Mouse (Mus musculus) heart, postnatal 10 days (tissue): Measurements from ENCODE around the gene Igll1. TPM values are rescaled to one million over a fixed set of nuclear protein-coding genes. Genes with fewer than 3 reads are reported as not detected.
A peak's percentile ranks its signal among the peaks of the same experiment; 100 is the strongest.
"Not testable (repeated sequence)": the region's sequence is repeated elsewhere in the genome, so short reads cannot be mapped to it uniquely, and the experiment has no call there.

ENCODE experiments used
- DNase-seq, 2 experiments: peaks; one replicate each; pipeline ENCODE4 v3.0.0; 2021
- intact Hi-C: fragments of 180-260 bp; cut with DNase I; formaldehyde crosslinking; loops from one replicate; pipeline ENCODE4 v1.15.1; 2025
- total RNA-seq, 2 experiments: library from RNA; stranded (reverse); gene quantifications; 2 replicates each; pipeline ENCODE4 v1.2.3; 2021

Gene Igll1
- total RNA-seq, 2 experiments from 2014 or later = not detected

DNA sequence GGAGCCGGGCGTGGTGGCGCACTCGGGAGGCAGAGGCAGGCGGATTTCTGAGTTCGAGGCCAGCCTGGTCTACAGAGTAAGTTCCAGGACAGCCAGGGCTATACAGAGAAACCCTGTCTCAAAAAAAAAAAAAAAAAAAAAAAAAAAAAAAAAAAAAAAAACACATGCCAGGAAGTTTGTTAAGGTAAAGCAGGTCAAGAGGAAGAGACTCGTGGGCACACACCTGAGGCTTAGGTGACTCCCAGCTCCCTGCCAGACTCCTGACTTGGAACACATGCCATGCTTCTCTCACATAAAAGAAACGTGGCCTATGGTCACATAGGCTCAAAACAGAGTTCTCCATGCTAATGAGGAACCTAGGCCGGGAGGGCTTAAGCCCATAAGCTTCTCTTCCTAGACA is 7.7 kb downstream of the Igll1 start:
- DNase-seq, intact Hi-C loops: not testable (repeated sequence)

DNA sequence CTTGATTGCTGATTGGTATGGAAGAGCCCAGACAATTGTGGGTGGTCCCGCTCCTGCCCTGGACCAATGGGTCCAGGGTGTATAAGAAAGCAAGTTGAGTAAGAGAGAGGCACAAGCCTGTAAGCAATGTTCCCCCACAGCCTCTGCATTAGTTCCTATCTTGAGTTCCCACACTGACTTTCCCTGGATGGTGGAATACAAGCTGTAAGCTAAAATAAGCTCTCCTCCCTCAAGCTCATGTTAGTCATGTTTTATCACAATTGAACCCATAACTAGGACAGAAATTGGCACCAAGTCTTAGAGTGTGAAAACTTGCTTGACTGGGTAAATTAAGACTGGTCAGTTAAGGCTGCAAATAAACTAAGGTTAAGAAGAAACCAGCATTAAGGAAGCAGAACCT is 8.2 kb downstream of the Igll1 start:
- intact Hi-C loops = loop anchor here (1.0 kb wide), 1 partner anchor 57 kb away; no protein-coding TSS in a partner anchor
- DNase-seq = no peak

DNA sequence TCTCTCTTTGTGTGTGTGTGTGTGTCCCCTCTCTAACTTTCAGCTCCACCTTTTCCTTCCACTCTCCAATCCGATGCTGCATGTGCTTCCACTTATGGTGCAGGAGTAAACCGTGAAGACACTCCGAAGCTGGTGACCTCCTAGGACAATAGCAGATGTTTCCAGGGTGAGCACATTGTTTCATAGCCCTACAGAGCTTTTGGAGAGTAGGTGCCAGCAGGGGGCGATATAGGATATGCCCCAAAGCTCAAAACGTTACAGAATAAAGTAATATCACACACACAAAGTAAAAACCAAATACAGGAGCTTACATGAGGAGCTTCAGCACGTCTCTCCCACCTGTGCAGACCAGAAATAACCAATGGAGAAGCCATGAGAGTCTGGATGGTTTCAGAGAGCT is 8.9 kb downstream of the Igll1 start:
- intact Hi-C loops = loop anchor here (1.0 kb wide), 1 partner anchor 57 kb away; no protein-coding TSS in a partner anchor
- peak; percentile 58 to 75 for DNase-seq

DNA sequence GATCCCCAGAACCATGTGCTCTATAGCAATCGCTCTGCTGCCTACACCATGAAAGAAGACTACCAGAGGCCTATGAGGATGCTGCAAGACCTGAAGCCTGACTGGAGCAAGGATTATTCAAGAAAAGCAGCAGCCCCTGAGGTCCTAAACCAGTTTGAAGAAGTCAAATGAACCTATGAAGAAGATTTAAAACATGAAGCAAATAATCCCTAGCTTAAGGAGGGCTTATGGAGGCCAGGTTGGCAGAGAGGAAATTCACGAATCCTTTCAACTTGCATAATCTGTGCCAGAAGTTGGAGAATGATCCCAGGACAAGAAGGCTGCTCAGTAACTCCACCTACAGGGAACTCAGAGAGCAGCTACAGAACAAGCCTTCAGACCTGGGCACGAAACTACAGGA is 11.4 kb downstream of the Igll1 start:
- DNase-seq = no peak
- intact Hi-C loops = no loop called here

DNA sequence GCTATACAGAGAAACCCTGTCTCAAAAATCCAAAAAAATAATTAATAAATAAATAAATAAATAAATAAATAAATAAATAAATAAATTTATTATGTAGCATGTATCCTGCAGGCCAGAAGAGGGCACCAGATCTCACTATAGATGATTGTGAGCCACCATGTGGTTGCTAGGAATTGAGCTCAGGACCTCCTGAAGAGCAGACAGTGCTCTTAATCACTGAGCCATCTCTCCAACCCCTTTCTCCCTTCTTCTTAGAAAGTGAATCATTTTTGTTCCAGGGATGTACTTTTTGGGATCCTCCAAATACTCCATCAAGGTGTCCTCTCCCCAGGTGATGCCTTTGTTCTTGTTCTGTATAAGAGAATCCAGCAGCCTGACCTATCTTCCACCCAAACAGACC is 14.6 kb downstream of the Igll1 start:
- no peak for DNase-seq
- intact Hi-C loops = no loop called here

DNA sequence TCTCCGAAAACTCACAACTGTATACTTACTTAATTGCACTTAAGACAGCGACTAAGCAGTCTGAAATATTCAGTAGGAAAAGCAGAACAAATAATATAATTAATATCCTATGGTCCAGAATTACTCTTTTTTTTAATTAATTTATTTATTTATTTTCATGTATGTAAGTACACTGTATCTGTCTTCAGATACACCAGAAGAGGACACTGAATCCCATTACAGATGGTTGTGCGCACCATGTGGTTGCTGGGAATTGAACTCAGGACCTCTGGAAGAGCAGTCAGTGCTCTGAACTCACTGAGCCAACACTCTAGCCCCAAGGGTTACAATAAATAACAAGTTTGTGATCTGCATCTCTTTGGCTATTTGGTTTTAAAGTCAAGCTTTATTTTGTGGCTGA is 34.1 kb downstream of the Igll1 start:
- intact Hi-C loops = no loop called here
- no peak for DNase-seq

DNA sequence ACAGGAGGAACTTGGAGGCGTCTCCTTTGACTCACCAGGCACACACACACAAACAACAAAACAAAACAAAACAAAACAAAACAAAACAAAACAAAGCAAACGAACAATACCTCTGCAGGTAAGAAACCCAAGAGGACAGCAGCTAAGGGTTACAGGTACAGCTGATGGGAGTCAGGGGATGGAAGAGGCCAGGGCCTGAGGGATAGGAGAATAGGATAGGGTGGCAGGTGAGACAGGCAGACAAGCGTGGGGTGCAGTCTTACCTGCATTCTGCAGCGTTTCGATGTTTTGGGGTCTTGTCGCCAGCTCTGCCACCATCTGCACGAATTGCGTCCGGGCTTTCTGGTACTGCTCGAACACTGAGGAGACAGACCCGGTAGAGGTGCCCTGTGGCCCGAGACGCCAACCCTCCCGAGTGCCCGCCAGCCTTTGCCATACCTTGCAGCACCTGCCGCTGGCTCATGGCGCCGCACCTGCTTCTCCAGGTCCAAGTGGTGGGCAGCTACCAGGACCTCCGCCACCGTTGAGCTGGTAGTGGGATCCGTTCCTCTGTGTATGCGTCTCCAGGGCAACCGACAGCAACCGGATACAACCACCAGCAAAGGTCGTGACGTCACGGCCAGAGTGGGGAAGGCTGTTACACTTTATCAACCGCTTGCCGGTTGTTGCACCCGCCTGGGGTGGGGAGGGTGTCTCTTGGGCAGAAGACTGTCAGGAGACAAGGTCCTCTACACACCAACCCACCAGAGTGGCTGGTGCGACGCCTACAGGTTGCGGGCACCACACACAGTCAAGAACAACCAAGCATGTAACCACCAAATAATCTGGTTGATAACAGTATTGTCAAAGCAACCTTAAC is 34.8 kb downstream of the Igll1 start, which contains the start of gene Spag6l:
Gene Spag6l (minus strand): TSS at position 700 of the 859 bp plus-strand sequence.
- DNase-seq = peak; percentile 27 to 47

DNA sequence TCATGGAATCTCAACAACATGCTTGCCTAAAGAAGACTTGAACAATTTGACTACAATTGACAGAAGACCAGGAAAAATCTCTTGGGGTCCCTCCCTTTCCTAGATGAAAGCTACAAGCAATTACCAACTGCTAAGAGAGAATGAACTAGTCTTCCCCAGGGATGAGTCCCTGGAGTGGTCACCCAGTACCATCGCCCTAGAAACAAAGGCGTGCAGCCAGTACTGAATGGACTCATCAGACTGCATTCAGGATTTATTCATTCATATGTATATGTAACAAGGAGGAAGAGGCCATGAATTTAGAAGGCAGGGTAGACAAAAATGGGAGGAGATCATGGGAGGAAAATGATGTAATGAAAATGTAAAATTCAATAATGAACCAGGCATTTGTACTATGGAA is 37.6 kb downstream of the Igll1 start:
- intact Hi-C loops = no loop called here
- no peak for DNase-seq

More for the DNA sequence above, 34.8 kb downstream of the Igll1 start, which contains the start of gene Spag6l:
- intact Hi-C loops = no loop called here

DNA sequence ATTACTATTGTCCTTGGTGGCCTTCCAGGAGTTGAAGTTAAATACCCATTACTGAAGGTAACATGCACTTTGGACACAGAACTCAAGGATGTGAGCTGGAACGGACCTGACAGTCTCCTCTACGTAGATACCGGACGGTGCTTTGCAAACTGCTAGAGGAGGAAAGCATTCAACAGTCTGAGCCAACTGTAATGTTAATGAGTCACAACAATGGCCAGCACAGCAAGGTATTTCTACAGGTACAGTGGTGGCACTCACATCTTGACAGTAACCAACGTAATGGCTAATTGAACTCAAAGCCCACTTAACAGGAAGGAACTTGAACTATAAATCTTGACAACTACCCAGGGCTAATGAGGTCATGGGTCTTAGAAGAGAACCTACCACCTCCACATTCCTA is 38.3 kb downstream of the Igll1 start:
- intact Hi-C loops = no loop called here

More for the DNA sequence above, 38.3 kb downstream of the Igll1 start:
- no peak for DNase-seq

Other genes with a start within 250 kb of the Igll1 start
- gene Olfr19, start 187.6 kb downstream of the Igll1 start, total RNA-seq = not detected
- not detected for gene Spag6l, start 34.5 kb downstream of the Igll1 start, total RNA-seq
- 10 to 100 TPM; 39.6 to 42.8 TPM for gene Top3b, start 6.8 kb upstream of the Igll1 start, total RNA-seq
- under 1 TPM; 0.62 to 0.77 TPM for gene Vpreb1, start 6.9 kb upstream of the Igll1 start, total RNA-seq
- gene Ppm1f, start 32.5 kb upstream of the Igll1 start, total RNA-seq = 10 to 100 TPM; 43.4 to 49.0 TPM
- 100 to 1,000 TPM; 121 TPM for gene Mapk1, start 119.4 kb upstream of the Igll1 start, total RNA-seq
- 1 to 10 TPM; 4.4 to 4.7 TPM for gene Ypel1, start 205.7 kb upstream of the Igll1 start, total RNA-seq
- gene Ppil2, start 247.3 kb upstream of the Igll1 start, total RNA-seq = 10 to 100 TPM; 48.9 TPM